ENCODE assay signal across 8 mouse cellular contexts in the genomic region with DNA sequence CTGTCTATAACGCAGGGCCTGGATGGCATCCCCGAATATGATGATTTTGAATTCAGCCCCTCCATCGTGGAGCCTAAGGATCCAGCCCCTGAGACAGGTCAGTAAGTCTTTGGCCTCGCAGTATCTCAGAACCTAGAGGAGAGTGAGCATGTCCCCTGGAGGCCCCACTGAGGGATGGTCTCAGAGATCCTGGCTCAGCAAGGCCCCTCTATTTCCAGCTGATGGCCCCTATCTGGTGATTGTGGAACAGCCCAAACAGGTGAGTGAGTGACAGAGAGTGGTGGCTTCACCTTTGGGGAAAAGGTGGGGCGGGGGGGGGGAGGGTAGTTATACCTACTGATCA. TPM values are rescaled to one million over a fixed set of nuclear protein-coding genes. Genes with fewer than 3 reads are reported as not detected.
DNase-seq lines count a peak whose midpoint lies in the region; ATAC-seq and TF ChIP-seq lines count a peak whose summit lies in the region.

No protein-coding gene starts in this region.

- H3K9me3 ChIP-seq in heart, embryonic 14.5 days (ENCODE audit: control insufficient read depth, low read length): no peaks in the 10 kb centered on the region
- no peaks in the 10 kb centered on the region for H3K9me3 ChIP-seq in ES-E14 (ENCODE audit: control insufficient read depth, insufficient read depth, low read depth, low read length)
- no peaks in the 10 kb centered on the region for H3K9me3 ChIP-seq in heart, embryonic 15.5 days (replicated peaks)
- H3K9me3 ChIP-seq in liver, embryonic 16.5 days (replicated peaks; ENCODE audit: control insufficient read depth, low read length): no peaks in the 10 kb centered on the region

- peak overlapping the region; percentile 99 for H3K4me2 ChIP-seq in heart, embryonic 14.5 days (ENCODE audit: low read length)
- peak overlapping the region; percentile 99 for H3K4me2 ChIP-seq in heart, embryonic 15.5 days
- H3K4me2 ChIP-seq in liver, embryonic 16.5 days (ENCODE audit: low read depth, low read length): peak overlapping the region; percentile 99

- 0 out of 2 replicates have a peak, but pooled peaks cover 16% of the 10 kb centered on the region for H3K27me3 ChIP-seq in heart, embryonic 14.5 days (ENCODE audit: control insufficient read depth, insufficient read depth, low read length)
- H3K27me3 ChIP-seq in heart, embryonic 15.5 days: peaks cover 25% of the 10 kb centered on the region
- H3K27me3 ChIP-seq in liver, embryonic 16.5 days (ENCODE audit: control insufficient read depth, insufficient read depth, low read depth, low read length): no peaks in the 10 kb centered on the region; the same call in 1 of the 2 replicates

- H3K4me1 ChIP-seq in heart, embryonic 14.5 days (ENCODE audit: control insufficient read depth in 2 of 2, insufficient read depth in 2 of 2, low read length in 2 of 2): peaks cover 9 to 17% of the 10 kb centered on the region in 2 experiments; a peak in 3 of 4 replicates
- H3K4me1 ChIP-seq in ES-E14 (ENCODE audit: control insufficient read depth in 2 of 2, insufficient read depth in 2 of 2, low read length in 2 of 2, poor library complexity in 1 of 2): peaks cover 0 to 18% of the 10 kb centered on the region in 2 experiments; a peak in 1 of 4 replicates
- peaks cover 28% of the 10 kb centered on the region for H3K4me1 ChIP-seq in heart, embryonic 15.5 days (replicated peaks)
- peaks cover 31% of the 10 kb centered on the region for H3K4me1 ChIP-seq in liver, embryonic 16.5 days (ENCODE audit: control insufficient read depth, low read depth, low read length)

- no peak for ATAC-seq in heart, embryonic 14.5 days (ENCODE audit: insufficient number of reproducible peaks, insufficient read depth, low FRiP score, low read depth)
- no peak for ATAC-seq in heart, embryonic 15.5 days (replicated peaks; ENCODE audit: insufficient number of reproducible peaks, insufficient read depth, low FRiP score, low read depth)
- ATAC-seq in liver, embryonic 16.5 days (ENCODE audit: low read depth): no peak

- WGBS in heart, embryonic 14.5 days: 54% methylated on average over 5 of the region's 5 CpGs
- WGBS in heart, embryonic 15.5 days: 60% methylated on average over 5 of the region's 5 CpGs
- 61% methylated on average over 5 of the region's 5 CpGs for WGBS in liver, embryonic 16.5 days (ENCODE audit: insufficient replicate concordance)

- peak overlapping the region; percentile 86 for H3K9ac ChIP-seq in heart, embryonic 14.5 days (ENCODE audit: low read length)
- H3K9ac ChIP-seq in ES-E14 (ENCODE audit: insufficient read depth, low read depth, low read length, poor library complexity, severe bottlenecking): no peak overlapping the region; the same call in 1 of the 2 replicates
- H3K9ac ChIP-seq in heart, embryonic 15.5 days: peak overlapping the region; percentile 75; the same call in 1 of the 2 replicates
- peak overlapping the region; percentile 79 for H3K9ac ChIP-seq in liver, embryonic 16.5 days (ENCODE audit: low read depth, low read length)

- H3K27ac ChIP-seq in heart, embryonic 14.5 days (replicated peaks in 1 of 2; ENCODE audit: control insufficient read depth in 1 of 2, insufficient read depth in 1 of 2, low read depth in 2 of 2, low read length in 2 of 2): peak overlapping the region in 1 of 2 experiments; percentile 86; a peak in 1 of 4 replicates
- no peak overlapping the region for H3K27ac ChIP-seq in ES-E14 (ENCODE audit: insufficient read depth, low read depth, low read length, poor library complexity, severe bottlenecking)
- H3K27ac ChIP-seq in heart, embryonic 15.5 days: no peak overlapping the region
- peak overlapping the region; percentile 72 for H3K27ac ChIP-seq in liver, embryonic 16.5 days (ENCODE audit: low read length)

- in situ Hi-C loops in ES-E14 (cut with MboI; ENCODE audit: low sequenced_read_pairs in 2 of 2, unreplicated experiment in 2 of 2): no loop called here

- peak overlapping the region; percentile 82 to 84 for H3K4me3 ChIP-seq in heart, embryonic 14.5 days (ENCODE audit: control insufficient read depth in 1 of 2, insufficient read depth in 1 of 2, low read depth in 1 of 2, low read length in 2 of 2)
- H3K4me3 ChIP-seq in ES-E14 (ENCODE audit: insufficient read depth in 1 of 2, low read depth in 1 of 2, low read length in 2 of 2, poor library complexity in 1 of 2, severe bottlenecking in 1 of 2): peak overlapping the region; percentile 69 to 99; a peak in 2 of 4 replicates
- peak overlapping the region; percentile 86 for H3K4me3 ChIP-seq in heart, embryonic 15.5 days
- H3K4me3 ChIP-seq in liver, embryonic 16.5 days (ENCODE audit: low read depth, low read length): peak overlapping the region; percentile 83

- no peak for DNase-seq in heart, adult 9 months (ENCODE audit: low spot score in 2 of 2)
- DNase-seq in ES-E14 (ENCODE audit: low read depth, low spot score): no peak
- DNase-seq in cerebellum, postnatal 10 days: no peak
- DNase-seq in left cerebral cortex, adult 9 months (ENCODE audit: low spot score in 2 of 2): no peak
- no peak for DNase-seq in adrenal gland, postnatal 4 days (ENCODE audit: low spot score in 2 of 2)

- peaks cover 30% of the 10 kb centered on the region for H3K36me3 ChIP-seq in heart, embryonic 14.5 days (ENCODE audit: control insufficient read depth, insufficient read depth, low read length)
- peaks cover 6% of the 10 kb centered on the region; the same call in 1 of the 2 replicates for H3K36me3 ChIP-seq in ES-E14 (ENCODE audit: control insufficient read depth, insufficient read depth, low read length, poor library complexity, severe bottlenecking)
- peaks cover 30% of the 10 kb centered on the region; the same call in 1 of the 2 replicates for H3K36me3 ChIP-seq in heart, embryonic 15.5 days
- H3K36me3 ChIP-seq in liver, embryonic 16.5 days (ENCODE audit: control insufficient read depth, insufficient read depth): peaks cover 4% of the 10 kb centered on the region

TF ChIP-seq in ES-E14, 5 proteins besides CTCF, POLR2A, EP300 and RAD21:
- TF ChIP-seq ZNF384 (IDR thresholded peaks at IDR 0.05; ENCODE audit: low read depth, low read length) (no peak), MAFK (IDR thresholded peaks at IDR 0.05; ENCODE audit: insufficient read depth, low read depth, low read length) (no peak), ZC3H11A (IDR thresholded peaks at IDR 0.05; ENCODE audit: borderline replicate concordance, low read depth, low read length) (no peak), CHD2 (IDR thresholded peaks at IDR 0.05; ENCODE audit: low read depth, low read length) (no peak)

RNA-seq across cellular contexts. Expression of a gene that starts 2.1 kb away (rescaled TPM):
- 7.0 and 7.4 TPM in 2 replicates for polyA plus RNA-seq in heart, embryonic 14.5 days (2014; fragmentation: Nextera tagmentation; extraction: Ambion mirVana)
- 11.6 and 13.0 TPM in 2 replicates for total RNA-seq in ES-E14 (2012; rRNA removed)
- polyA plus RNA-seq in heart, embryonic 15.5 days (2015; fragmentation: Nextera tagmentation; extraction: Ambion mirVana): 7.7 and 13.5 TPM in 2 replicates
- polyA plus RNA-seq in liver, embryonic 16.5 days (2015; fragmentation: Nextera tagmentation; extraction: Ambion mirVana): 3.0 and 3.8 TPM in 2 replicates
- 10 to 100 TPM; 22.0 to 24.3 TPM for total RNA-seq in adrenal gland, postnatal 4 days (2021)

RNA-seq across cellular contexts. Expression of a gene that starts 20.7 kb away (rescaled TPM):
- polyA plus RNA-seq in heart, embryonic 14.5 days (2014; fragmentation: Nextera tagmentation; extraction: Ambion mirVana): 6.0 and 7.4 TPM in 2 replicates
- 2.4 and 3.1 TPM in 2 replicates for total RNA-seq in ES-E14 (2012; rRNA removed)
- polyA plus RNA-seq in heart, embryonic 15.5 days (2015; fragmentation: Nextera tagmentation; extraction: Ambion mirVana): 4.5 and 6.8 TPM in 2 replicates
- 3.3 TPM in 2 replicates for polyA plus RNA-seq in liver, embryonic 16.5 days (2015; fragmentation: Nextera tagmentation; extraction: Ambion mirVana)
- 10 to 100 TPM; 19.0 to 22.6 TPM for total RNA-seq in adrenal gland, postnatal 4 days (2021)

RNA-seq across cellular contexts. Expression of a gene that starts 21.7 kb away (rescaled TPM):
- 10.4 and 11.8 TPM in 2 replicates for polyA plus RNA-seq in heart, embryonic 14.5 days (2014; fragmentation: Nextera tagmentation; extraction: Ambion mirVana)
- total RNA-seq in ES-E14 (2012; rRNA removed): 7.8 and 7.9 TPM in 2 replicates
- 10.5 and 11.4 TPM in 2 replicates for polyA plus RNA-seq in heart, embryonic 15.5 days (2015; fragmentation: Nextera tagmentation; extraction: Ambion mirVana)
- 11.1 and 11.6 TPM in 2 replicates for polyA plus RNA-seq in liver, embryonic 16.5 days (2015; fragmentation: Nextera tagmentation; extraction: Ambion mirVana)
- total RNA-seq in adrenal gland, postnatal 4 days (2021): 10 to 100 TPM in 1 of 2 experiments, 1 to 10 TPM in 1; 9.6 to 10.4 TPM

RNA-seq across cellular contexts. Expression of a gene that starts 32.3 kb away (rescaled TPM):
- 125 and 128 TPM in 2 replicates for polyA plus RNA-seq in heart, embryonic 14.5 days (2014; fragmentation: Nextera tagmentation; extraction: Ambion mirVana)
- total RNA-seq in ES-E14 (2012; rRNA removed): 75.1 and 102 TPM in 2 replicates
- 118 and 139 TPM in 2 replicates for polyA plus RNA-seq in heart, embryonic 15.5 days (2015; fragmentation: Nextera tagmentation; extraction: Ambion mirVana)
- 67.3 and 67.6 TPM in 2 replicates for polyA plus RNA-seq in liver, embryonic 16.5 days (2015; fragmentation: Nextera tagmentation; extraction: Ambion mirVana)
- total RNA-seq in adrenal gland, postnatal 4 days (2021): 100 to 1,000 TPM; 106 to 112 TPM

RNA-seq across cellular contexts. Expression of a gene that starts 34.7 kb away (rescaled TPM):
- 4.4 and 6.4 TPM in 2 replicates for polyA plus RNA-seq in heart, embryonic 14.5 days (2014; fragmentation: Nextera tagmentation; extraction: Ambion mirVana)
- 9.9 and 19.8 TPM in 2 replicates for total RNA-seq in ES-E14 (2012; rRNA removed)
- 4.1 and 7.5 TPM in 2 replicates for polyA plus RNA-seq in heart, embryonic 15.5 days (2015; fragmentation: Nextera tagmentation; extraction: Ambion mirVana)
- 11.2 and 13.8 TPM in 2 replicates for polyA plus RNA-seq in liver, embryonic 16.5 days (2015; fragmentation: Nextera tagmentation; extraction: Ambion mirVana)
- total RNA-seq in adrenal gland, postnatal 4 days (2021): 1 to 10 TPM; 4.8 to 5.7 TPM
